Mouse (Mus musculus) testis, adult 2 months (tissue): ENCODE results near the gene Nsun3. TPM values are rescaled to one million over a fixed set of nuclear protein-coding genes. Genes with fewer than 3 reads are reported as not detected.
"Not testable (repeated sequence)": the region's sequence is repeated elsewhere in the genome, so short reads cannot be mapped to it uniquely, and the experiment has no call there.

ENCODE experiments used
- H3K27ac ChIP-seq: fragments of 200-500 bp; 2 replicates; pipeline ENCODE4 v1.5.1; 2012; ENCODE audit warnings: low read depth, low read length; ENCODE audit not compliant: control insufficient read depth, insufficient read depth
- H3K27me3 ChIP-seq: fragments of 200-500 bp; 2 replicates; pipeline ENCODE4 v1.6.1; 2012; ENCODE audit warnings: mild to moderate bottlenecking, low read length, moderate library complexity; ENCODE audit not compliant: control insufficient read depth, insufficient read depth
- H3K36me3 ChIP-seq: fragments of 200-500 bp; 2 replicates; pipeline ENCODE4 v1.6.1; 2012; ENCODE audit warnings: mild to moderate bottlenecking, low read length; ENCODE audit not compliant: control insufficient read depth, insufficient read depth
- H3K4me1 ChIP-seq: fragments of 200-500 bp; 2 replicates; pipeline ENCODE4 v1.6.1; 2012; ENCODE audit warnings: low read length; ENCODE audit not compliant: control insufficient read depth, insufficient read depth
- H3K4me3 ChIP-seq: fragments of 200-500 bp; 2 replicates; pipeline ENCODE4 v1.5.1; 2012; ENCODE audit warnings: low read depth, mild to moderate bottlenecking, low read length, moderate library complexity, mixed read lengths; ENCODE audit not compliant: control insufficient read depth
- CTCF ChIP-seq: fragments of 200-500 bp; IDR thresholded peaks from 2 replicates; pipeline ENCODE4 v1.5.1; 2012; ENCODE audit warnings: low read depth, mild to moderate bottlenecking, inconsistent platforms, low read length, moderate library complexity; ENCODE audit not compliant: control insufficient read depth, insufficient read depth, insufficient replicate concordance
- POLR2A ChIP-seq: fragments of 200-500 bp; IDR thresholded peaks from 2 replicates; pipeline ENCODE4 v1.6.1; 2012; ENCODE audit warnings: low read depth, mild to moderate bottlenecking, inconsistent platforms, low read length, moderate library complexity; ENCODE audit not compliant: control insufficient read depth
- polyA plus RNA-seq: library from polyadenylated mRNA; depleted of rRNA; stranded (reverse); fragments of >200 nt; gene quantifications from 2 replicates; pipeline ENCODE4 v1.2.3, GENCODE M21; 2012

Gene Nsun3
- polyA plus RNA-seq, 1 experiment: 4.6 TPM

- H3K4me1 ChIP-seq: no peaks in the 10 kb centered on the region
- no peaks in the 10 kb centered on the region for H3K36me3 ChIP-seq
- H3K27ac ChIP-seq: no peak overlapping the region
- no peak for TF ChIP-seq CTCF
- TF ChIP-seq POLR2A: no peak
- H3K4me3 ChIP-seq: no peak overlapping the region
- no peaks in the 10 kb centered on the region for H3K27me3 ChIP-seq
Observed at GRCm38 (mm10) chr16:62753079-62753478, 33.5 kb downstream of the Nsun3 start.

DNA sequence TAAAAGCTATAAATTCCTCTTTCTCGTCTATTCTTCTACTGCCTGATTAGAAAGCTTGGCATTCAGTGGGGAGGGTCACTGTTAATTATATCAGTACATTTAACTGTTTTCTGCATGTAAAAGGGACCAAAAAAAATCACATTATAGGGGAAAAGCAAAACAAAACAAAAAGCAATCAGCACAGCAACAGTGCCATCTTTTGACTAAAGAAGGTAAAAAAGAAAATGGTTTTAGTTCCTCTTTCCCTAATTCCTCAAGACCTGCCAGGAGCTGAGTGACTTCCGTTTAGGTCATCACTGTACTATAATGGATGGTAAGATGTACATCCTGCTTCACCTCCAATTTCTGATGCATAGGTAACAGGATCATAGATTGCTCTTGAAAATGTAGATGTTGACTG is 40.7 kb downstream of the Nsun3 start:
- H3K4me1 ChIP-seq: no peaks in the 10 kb centered on the region
- TF ChIP-seq CTCF (no peak), POLR2A (no peak)
- no peak overlapping the region for H3K4me3 ChIP-seq
- no peaks in the 10 kb centered on the region for H3K27me3 ChIP-seq
- no peaks in the 10 kb centered on the region for H3K36me3 ChIP-seq
- no peak overlapping the region for H3K27ac ChIP-seq

GRCm38 (mm10) chr16:62734359-62734758 is 52.3 kb downstream of the Nsun3 start:
- H3K4me1 ChIP-seq: no peaks in the 10 kb centered on the region
- no peak overlapping the region for H3K4me3 ChIP-seq
- H3K36me3 ChIP-seq: no peaks in the 10 kb centered on the region
- no peak for TF ChIP-seq CTCF
- no peak for TF ChIP-seq POLR2A
- no peak overlapping the region for H3K27ac ChIP-seq
- H3K27me3 ChIP-seq: no peaks in the 10 kb centered on the region

DNA sequence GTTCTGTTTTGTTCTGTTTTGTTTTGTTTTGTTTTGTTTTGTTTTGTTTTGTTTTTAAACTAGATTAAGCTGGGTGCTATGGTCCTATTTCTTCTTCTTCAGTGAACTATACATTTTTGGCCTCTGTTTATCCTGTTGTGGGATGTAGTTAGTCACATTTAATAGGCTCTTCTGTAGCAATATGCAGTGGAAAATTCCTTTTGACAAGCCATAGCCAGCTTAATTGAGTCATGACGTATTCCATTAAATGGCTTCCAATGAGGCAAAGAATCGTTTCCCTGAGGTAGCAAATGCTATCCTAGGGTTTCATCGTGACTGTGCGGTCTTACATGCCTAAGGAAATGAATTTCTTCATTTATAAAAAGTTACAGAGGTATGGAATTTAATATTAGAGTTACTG is 56.3 kb downstream of the Nsun3 start:
- Histone ChIP-seq H3K27me3 (no peaks in the 10 kb centered on the region), H3K4me3 (no peak overlapping the region), H3K4me1 (no peaks in the 10 kb centered on the region), H3K36me3 (no peaks in the 10 kb centered on the region), H3K27ac (no peak overlapping the region)
- no peak for TF ChIP-seq POLR2A
- TF ChIP-seq CTCF: no peak

DNA sequence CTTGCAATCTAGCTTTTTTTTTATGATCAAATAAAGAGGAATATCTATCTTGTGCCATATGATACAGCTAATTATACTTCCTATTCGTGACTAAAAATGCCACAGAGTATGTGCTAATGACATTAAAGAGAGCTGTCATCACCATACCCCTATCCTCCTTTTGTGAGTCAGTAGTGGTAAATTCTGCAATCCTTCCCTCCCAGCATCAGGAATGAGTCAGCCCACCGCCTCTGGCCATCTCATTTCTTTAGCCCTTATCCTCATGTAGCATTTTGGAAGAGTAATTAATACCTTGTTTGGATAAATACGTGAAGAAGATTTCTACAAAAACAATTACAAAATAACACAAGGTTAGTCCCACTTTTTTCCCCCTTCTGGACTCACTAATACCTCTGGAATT is 56.8 kb downstream of the Nsun3 start:
- H3K27ac ChIP-seq: no peak overlapping the region
- H3K4me1 ChIP-seq: no peaks in the 10 kb centered on the region
- TF ChIP-seq POLR2A (no peak), CTCF (no peak)
- no peaks in the 10 kb centered on the region for H3K36me3 ChIP-seq
- H3K4me3 ChIP-seq: no peak overlapping the region
- H3K27me3 ChIP-seq: no peaks in the 10 kb centered on the region

- H3K4me3 ChIP-seq, H3K27me3 ChIP-seq, H3K27ac ChIP-seq, H3K36me3 ChIP-seq, H3K4me1 ChIP-seq: not testable (repeated sequence)
Observed at GRCm38 (mm10) chr16:62718255-62718654, 68.4 kb downstream of the Nsun3 start.

GRCm38 (mm10) chr16:62690436-62690835 is 96.2 kb downstream of the Nsun3 start:
- H3K27me3 ChIP-seq: no peaks in the 10 kb centered on the region
- H3K4me3 ChIP-seq: no peak overlapping the region
- no peaks in the 10 kb centered on the region for H3K36me3 ChIP-seq
- no peak overlapping the region for H3K27ac ChIP-seq
- H3K4me1 ChIP-seq: no peaks in the 10 kb centered on the region
- TF ChIP-seq CTCF (no peak), POLR2A (no peak)

DNA sequence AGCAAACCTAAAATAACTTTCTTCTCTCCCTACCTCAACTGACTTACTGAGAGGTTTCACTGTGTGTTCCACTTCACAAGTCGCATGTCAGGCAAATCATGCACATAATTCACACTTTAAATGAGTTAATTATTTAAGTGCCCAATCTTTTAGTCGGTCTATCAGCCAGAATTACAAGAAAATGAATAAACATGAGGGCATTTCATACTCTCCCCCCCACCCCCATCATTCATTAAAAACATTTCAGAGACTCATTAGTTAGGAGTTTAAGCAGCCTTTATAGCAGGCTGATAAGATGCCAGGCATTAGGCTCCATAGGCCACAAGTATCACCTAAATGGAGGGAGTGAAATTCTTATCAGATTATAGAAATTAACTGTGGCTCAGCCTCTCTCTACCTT is 100.5 kb downstream of the Nsun3 start:
- H3K27ac ChIP-seq: no peak overlapping the region
- H3K36me3 ChIP-seq: no peaks in the 10 kb centered on the region
- no peak for TF ChIP-seq CTCF
- TF ChIP-seq POLR2A: no peak
- no peaks in the 10 kb centered on the region for H3K4me1 ChIP-seq
- no peak overlapping the region for H3K4me3 ChIP-seq
- no peaks in the 10 kb centered on the region for H3K27me3 ChIP-seq
